In the genomic region with DNA sequence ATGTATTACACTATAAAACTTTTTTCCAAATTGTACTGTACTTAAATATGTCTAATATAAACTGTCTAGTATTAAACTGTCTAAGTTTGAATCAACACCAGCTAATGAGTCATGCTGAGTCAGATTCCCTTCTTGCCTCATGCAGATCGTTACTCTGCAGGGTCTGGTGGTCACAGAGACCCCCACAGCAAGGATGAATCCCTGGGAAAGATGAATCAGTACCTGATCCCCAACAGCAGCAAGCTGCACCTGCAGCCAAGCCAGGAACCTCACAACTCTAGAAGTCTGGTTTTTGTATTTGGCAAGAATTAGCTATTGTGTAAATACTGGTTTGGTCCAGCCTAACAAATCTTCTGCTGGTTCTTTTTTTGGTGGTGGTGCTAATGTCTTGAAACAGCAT, we compare ENCODE assay signal across 25 mouse cellular contexts. TPM values are rescaled to one million over a fixed set of nuclear protein-coding genes. Genes with fewer than 3 reads are reported as not detected.
DNase-seq lines count a peak whose midpoint lies in the region; ATAC-seq and TF ChIP-seq lines count a peak whose summit lies in the region.
"Had no signal": no experiment of that assay in that cellular context is flagged by ENCODE, and none has a peak within 500 bp of the region (broad histone marks: within the 10 kb centered on the region; RNA-seq: fewer than 3 reads in every experiment).

No protein-coding gene starts in this region.

- H3K36me3 ChIP-seq in liver, embryonic 12.5 days: peaks cover 26% of the 10 kb centered on the region
- no peaks in the 10 kb centered on the region for H3K36me3 ChIP-seq in liver, embryonic 11.5 days (ENCODE audit: control insufficient read depth, insufficient read depth, low read length)
- peaks cover 16% of the 10 kb centered on the region for H3K36me3 ChIP-seq in C2C12 (ENCODE audit: control insufficient read depth, insufficient read depth)
- peaks cover 10% of the 10 kb centered on the region; the same call in 1 of the 2 replicates for H3K36me3 ChIP-seq in stomach, embryonic 15.5 days

- peaks cover 66% of the 10 kb centered on the region for H3K79me3 ChIP-seq in C2C12 (ENCODE audit: low read depth)

- H3K4me1 ChIP-seq in liver, embryonic 12.5 days: peaks cover 48% of the 10 kb centered on the region
- peaks cover 20% of the 10 kb centered on the region for H3K4me1 ChIP-seq in liver, embryonic 11.5 days (replicated peaks; ENCODE audit: control insufficient read depth, insufficient read depth, low read length)
- H3K4me1 ChIP-seq in embryonic fibroblast, embryonic 13.5 days (ENCODE audit: control insufficient read depth, insufficient read depth, low read length): peaks cover 27% of the 10 kb centered on the region
- peaks cover 10% of the 10 kb centered on the region; the same call in 1 of the 2 replicates for H3K4me1 ChIP-seq in stomach, embryonic 15.5 days

- intact Hi-C loops in left cerebral cortex, postnatal 14 days (cut with DNase I): no loop called here

- no peak overlapping the region for H3K4me2 ChIP-seq in liver, embryonic 12.5 days
- no peak overlapping the region for H3K4me2 ChIP-seq in liver, embryonic 11.5 days
- H3K4me2 ChIP-seq in stomach, embryonic 15.5 days: no peak overlapping the region
- H3K4me2 ChIP-seq: forebrain, embryonic 13.5 days; heart, embryonic 12.5 days; kidney, embryonic 15.5 days; lung, embryonic 15.5 days; midbrain, embryonic 15.5 days; neural tube, embryonic 13.5 days had no signal

- WGBS in liver, embryonic 12.5 days (ENCODE audit: insufficient replicate concordance): 68% methylated on average over 1 of the region's 1 CpGs
- WGBS in liver, embryonic 11.5 days: 61% methylated on average over 1 of the region's 1 CpGs
- WGBS in stomach, embryonic 15.5 days: 35% methylated on average over 1 of the region's 1 CpGs

- H3K79me2 ChIP-seq in C2C12 (ENCODE audit: control insufficient read depth, insufficient read depth): peaks cover 88% of the 10 kb centered on the region

- 0 out of 2 replicates have a peak overlapping the region, but pooled peaks have one; percentile 56 for H3K27ac ChIP-seq in liver, embryonic 12.5 days
- no peak overlapping the region for H3K27ac ChIP-seq in liver, embryonic 11.5 days (ENCODE audit: low read depth, low read length)
- peak overlapping the region; percentile 5; the same call in 1 of the 2 replicates for H3K27ac ChIP-seq in embryonic fibroblast, embryonic 13.5 days (ENCODE audit: insufficient read depth, low read length)
- H3K27ac ChIP-seq in stomach, embryonic 15.5 days: peak overlapping the region; percentile 59; the same call in 1 of the 2 replicates
- H3K27ac ChIP-seq: forebrain, embryonic 13.5 days; hindbrain, embryonic 10.5 days; hindbrain, postnatal 0 days; kidney, embryonic 15.5 days; lung, embryonic 15.5 days; midbrain, embryonic 15.5 days; neural tube, embryonic 13.5 days had no signal

- no peaks in the 10 kb centered on the region for H3K27me3 ChIP-seq in liver, embryonic 12.5 days (replicated peaks)
- no peaks in the 10 kb centered on the region for H3K27me3 ChIP-seq in liver, embryonic 11.5 days (replicated peaks; ENCODE audit: control insufficient read depth, insufficient read depth, low read length)
- H3K27me3 ChIP-seq in C2C12 (ENCODE audit: control insufficient read depth, insufficient read depth, insufficient read length): no peaks in the 10 kb centered on the region
- no peaks in the 10 kb centered on the region for H3K27me3 ChIP-seq in stomach, embryonic 15.5 days (replicated peaks)
- H3K27me3 ChIP-seq: forebrain, embryonic 13.5 days; heart, embryonic 12.5 days; kidney, embryonic 15.5 days; lung, embryonic 15.5 days; midbrain, embryonic 15.5 days; neural tube, embryonic 13.5 days had no signal

- H3K9me3 ChIP-seq in liver, embryonic 12.5 days (replicated peaks): no peaks in the 10 kb centered on the region
- no peaks in the 10 kb centered on the region for H3K9me3 ChIP-seq in liver, embryonic 11.5 days (ENCODE audit: control insufficient read depth, low read length)
- H3K9me3 ChIP-seq in stomach, embryonic 15.5 days: no peaks in the 10 kb centered on the region
- H3K9me3 ChIP-seq: forebrain, embryonic 13.5 days; heart, embryonic 12.5 days; hindbrain, embryonic 10.5 days; kidney, embryonic 15.5 days; lung, embryonic 15.5 days; midbrain, embryonic 15.5 days; neural tube, embryonic 13.5 days had no signal

- H3ac ChIP-seq in C2C12 (ENCODE audit: control insufficient read depth, insufficient read length, low read depth): no peak overlapping the region

- no peak overlapping the region for H3K9ac ChIP-seq in liver, embryonic 12.5 days
- no peak overlapping the region for H3K9ac ChIP-seq in liver, embryonic 11.5 days (ENCODE audit: low read depth, low read length)
- H3K9ac ChIP-seq in stomach, embryonic 15.5 days: no peak overlapping the region
- H3K9ac ChIP-seq: forebrain, embryonic 13.5 days; heart, embryonic 12.5 days; kidney, embryonic 15.5 days; lung, embryonic 15.5 days; midbrain, embryonic 15.5 days; neural tube, embryonic 13.5 days had no signal

- H3K4me3 ChIP-seq in liver, embryonic 12.5 days: no peak overlapping the region
- H3K4me3 ChIP-seq in liver, embryonic 11.5 days (ENCODE audit: low read depth, low read length): no peak overlapping the region
- no peak overlapping the region for H3K4me3 ChIP-seq in C2C12 (ENCODE audit: insufficient read depth, poor library complexity, severe bottlenecking)
- H3K4me3 ChIP-seq in embryonic fibroblast, embryonic 13.5 days (ENCODE audit: insufficient read depth, low read length): no peak overlapping the region
- no peak overlapping the region for H3K4me3 ChIP-seq in stomach, embryonic 15.5 days (replicated peaks)
- H3K4me3 ChIP-seq: erythroblast, embryonic 14.5 days; forebrain, embryonic 13.5 days; heart, embryonic 12.5 days; hindbrain, embryonic 10.5 days; kidney, embryonic 15.5 days; lung, embryonic 15.5 days; midbrain, embryonic 15.5 days; neural tube, embryonic 13.5 days had no signal

- 0 out of 2 replicates have a peak, but pooled peaks have one; percentile 50 for ATAC-seq in liver, embryonic 12.5 days
- ATAC-seq in liver, embryonic 11.5 days (replicated peaks; ENCODE audit: low FRiP score): no peak
- no peak for ATAC-seq in stomach, embryonic 15.5 days (ENCODE audit: insufficient read depth, low FRiP score, low read depth)
- ATAC-seq: forebrain, embryonic 13.5 days; hindbrain, postnatal 0 days; intestine, postnatal 0 days; midbrain, embryonic 15.5 days had no signal

- DNase-seq in liver, embryonic 11.5 days (ENCODE audit: low spot score): no peak
- no peak for DNase-seq in layer of hippocampus, adult 8-10 months (ENCODE audit: low spot score in 2 of 2)
- no peak for DNase-seq in left cerebral cortex, postnatal 14 days (ENCODE audit: low spot score in 2 of 2)
- no peak for DNase-seq in spleen, adult 18-20 months
- DNase-seq: adrenal gland, postnatal 10 days; cerebellum, postnatal 14 days; heart, postnatal 10 days; kidney, postnatal 36 days; lung, postnatal 36 days; right cerebral cortex, adult 18-20 months; right cerebral cortex, postnatal 4 days had no signal

- TF ChIP-seq POLR2A in embryonic fibroblast, embryonic 13.5 days (IDR thresholded peaks at IDR 0.05; ENCODE audit: low read depth, low read length): no peak

- no peak for TF ChIP-seq CTCF in C2C12 (IDR thresholded peaks at IDR 0.05; ENCODE audit: control insufficient read depth, insufficient read depth, insufficient read length)
- TF ChIP-seq CTCF in embryonic fibroblast, embryonic 13.5 days (IDR thresholded peaks at IDR 0.05; ENCODE audit: borderline replicate concordance, insufficient read depth, low read length): no peak

TF ChIP-seq in C2C12, 6 proteins besides CTCF, POLR2A, EP300 and RAD21:
- TF ChIP-seq FOSL1 (IDR thresholded peaks at IDR 0.05; ENCODE audit: insufficient read depth, low read length, poor library complexity, severe bottlenecking) (peak; percentile 76), CEBPB (IDR thresholded peaks at IDR 0.05; ENCODE audit: low read depth) (peak; percentile 65), MYOG (IDR thresholded peaks at IDR 0.05; ENCODE audit: control insufficient read depth, extremely low read depth, insufficient read length) (no peak)

RNA-seq across cellular contexts. Expression of a gene that starts 20.4 kb away (rescaled TPM):
- 28.2 and 28.5 TPM in 2 replicates for polyA plus RNA-seq in liver, embryonic 12.5 days (2016; fragmentation: Nextera tagmentation; extraction: Ambion mirVana)
- 19.3 TPM in 2 replicates for polyA plus RNA-seq in liver, embryonic 11.5 days (2014; fragmentation: Nextera tagmentation; extraction: Ambion mirVana)
- polyA plus RNA-seq in C2C12 (2012; fragmentation: generic; extraction: Trizol): 8.6 TPM
- 56.7 and 56.9 TPM in 2 replicates for polyA plus RNA-seq in embryonic fibroblast, embryonic 13.5 days (2011; ENCODE audit: insufficient read length, low read depth, missing spikeins)
- 19.6 and 20.0 TPM in 2 replicates for polyA plus RNA-seq in stomach, embryonic 15.5 days (2015; fragmentation: Nextera tagmentation; extraction: Ambion mirVana)
- 100 to 1,000 TPM in 1 of 4 experiments, 10 to 100 TPM in 3; 92.0 to 121 (median 95.2) TPM for total RNA-seq in layer of hippocampus, adult 8-10 months (2022)
- 10 to 100 TPM; 88.8 to 95.6 TPM for total RNA-seq in left cerebral cortex, postnatal 14 days (2021)
